Mouse (Mus musculus): ENCODE measurements around the gene Ttc8. TPM values are rescaled to one million over a fixed set of nuclear protein-coding genes. Genes with fewer than 3 reads are reported as not detected.
A peak's percentile ranks its signal among the peaks of the same experiment; 100 is the strongest.

Ttc8 gene
- polyA plus RNA-seq, 1 experiment from 2014 or later, result 34.9 TPM

- peak overlapping the region; percentile 71 for H3K27ac ChIP-seq (ENCODE audit: low read depth, low read length)
These were observed 71.4 kb downstream of the Ttc8 start for GRCm38 (mm10) chr12:98991830-98992216.

GRCm38 (mm10) chr12:98993736-98994135 lies 73.4 kb downstream of the Ttc8 start:
- no peak overlapping the region for H3K9ac ChIP-seq (ENCODE audit: low read depth, low read length)
- H3K4me2 ChIP-seq (ENCODE audit: low read length), result no peak overlapping the region
- no peaks in the 10 kb centered on the region for H3K27me3 ChIP-seq (replicated peaks; ENCODE audit: control insufficient read depth, insufficient read depth, low read length)
- no peak overlapping the region for H3K27ac ChIP-seq (ENCODE audit: low read depth, low read length)
- ATAC-seq, result no peak
- no peaks in the 10 kb centered on the region for H3K36me3 ChIP-seq (ENCODE audit: control insufficient read depth, insufficient read depth, low read length)
- no peaks in the 10 kb centered on the region for H3K9me3 ChIP-seq (ENCODE audit: control insufficient read depth, low read length)
- H3K4me3 ChIP-seq (ENCODE audit: low read length), result no peak overlapping the region
- WGBS, result 91% methylated on average over 2 of the region's 2 CpGs
- H3K4me1 ChIP-seq (ENCODE audit: control insufficient read depth, insufficient read depth, low read depth, low read length), result peaks cover 4% of the 10 kb centered on the region

More at GRCm38 (mm10) chr12:98991830-98992216, 71.4 kb downstream of the Ttc8 start:
- Histone ChIP-seq H3K4me3 (ENCODE audit: low read length) (no peak overlapping the region), H3K36me3 (ENCODE audit: control insufficient read depth, insufficient read depth, low read length) (no peaks in the 10 kb centered on the region), H3K9ac (ENCODE audit: low read depth, low read length) (no peak overlapping the region), H3K4me2 (ENCODE audit: low read length) (no peak overlapping the region), H3K4me1 (ENCODE audit: control insufficient read depth, insufficient read depth, low read depth, low read length) (peaks cover 4% of the 10 kb centered on the region), H3K27me3 (replicated peaks; ENCODE audit: control insufficient read depth, insufficient read depth, low read length) (no peaks in the 10 kb centered on the region), H3K9me3 (ENCODE audit: control insufficient read depth, low read length) (no peaks in the 10 kb centered on the region)
- WGBS, result 49% methylated on average over 3 of the region's 3 CpGs
- peak; percentile 70 for ATAC-seq

GRCm38 (mm10) chr12:98994366-98994765 lies 74.0 kb downstream of the Ttc8 start:
- no peak overlapping the region for H3K4me3 ChIP-seq (ENCODE audit: low read length)
- no peak overlapping the region for H3K27ac ChIP-seq (ENCODE audit: low read depth, low read length)
- ATAC-seq, result no peak
- 79% methylated on average over 3 of the region's 3 CpGs for WGBS
- no peaks in the 10 kb centered on the region for H3K9me3 ChIP-seq (ENCODE audit: control insufficient read depth, low read length)
- no peaks in the 10 kb centered on the region for H3K27me3 ChIP-seq (replicated peaks; ENCODE audit: control insufficient read depth, insufficient read depth, low read length)
- H3K4me2 ChIP-seq (ENCODE audit: low read length), result no peak overlapping the region
- H3K4me1 ChIP-seq (ENCODE audit: control insufficient read depth, insufficient read depth, low read depth, low read length), result peaks cover 4% of the 10 kb centered on the region
- no peak overlapping the region for H3K9ac ChIP-seq (ENCODE audit: low read depth, low read length)
- no peaks in the 10 kb centered on the region for H3K36me3 ChIP-seq (ENCODE audit: control insufficient read depth, insufficient read depth, low read length)

- Histone ChIP-seq H3K4me2 (ENCODE audit: low read length) (no peak overlapping the region), H3K9ac (ENCODE audit: low read depth, low read length) (no peak overlapping the region), H3K36me3 (ENCODE audit: control insufficient read depth, insufficient read depth, low read length) (no peaks in the 10 kb centered on the region), H3K4me1 (ENCODE audit: control insufficient read depth, insufficient read depth, low read depth, low read length) (peaks cover 4% of the 10 kb centered on the region), H3K4me3 (ENCODE audit: low read length) (no peak overlapping the region), H3K27ac (ENCODE audit: low read depth, low read length) (no peak overlapping the region), H3K27me3 (replicated peaks; ENCODE audit: control insufficient read depth, insufficient read depth, low read length) (no peaks in the 10 kb centered on the region), H3K9me3 (ENCODE audit: control insufficient read depth, low read length) (no peaks in the 10 kb centered on the region)
- ATAC-seq, result no peak
- 84% methylated on average over 1 of the region's 1 CpGs for WGBS
These were observed 75.5 kb downstream of the Ttc8 start for GRCm38 (mm10) chr12:98995881-98996280.

GRCm38 (mm10) chr12:98996581-98996988 lies 76.2 kb downstream of the Ttc8 start:
- no peak for ATAC-seq
- Histone ChIP-seq H3K4me3 (ENCODE audit: low read length) (no peak overlapping the region), H3K27me3 (replicated peaks; ENCODE audit: control insufficient read depth, insufficient read depth, low read length) (no peaks in the 10 kb centered on the region), H3K4me2 (ENCODE audit: low read length) (no peak overlapping the region), H3K9ac (ENCODE audit: low read depth, low read length) (no peak overlapping the region), H3K9me3 (ENCODE audit: control insufficient read depth, low read length) (no peaks in the 10 kb centered on the region), H3K27ac (ENCODE audit: low read depth, low read length) (no peak overlapping the region), H3K4me1 (ENCODE audit: control insufficient read depth, insufficient read depth, low read depth, low read length) (no peaks in the 10 kb centered on the region; the same call in 1 of the 2 replicates), H3K36me3 (ENCODE audit: control insufficient read depth, insufficient read depth, low read length) (no peaks in the 10 kb centered on the region)
- WGBS, result 30% methylated on average over 6 of the region's 6 CpGs

GRCm38 (mm10) chr12:98997046-98997445 lies 76.7 kb downstream of the Ttc8 start:
- Histone ChIP-seq H3K27ac (ENCODE audit: low read depth, low read length) (no peak overlapping the region), H3K27me3 (replicated peaks; ENCODE audit: control insufficient read depth, insufficient read depth, low read length) (no peaks in the 10 kb centered on the region), H3K9ac (ENCODE audit: low read depth, low read length) (no peak overlapping the region), H3K4me3 (ENCODE audit: low read length) (no peak overlapping the region), H3K9me3 (ENCODE audit: control insufficient read depth, low read length) (no peaks in the 10 kb centered on the region), H3K4me1 (ENCODE audit: control insufficient read depth, insufficient read depth, low read depth, low read length) (no peaks in the 10 kb centered on the region; the same call in 1 of the 2 replicates), H3K36me3 (ENCODE audit: control insufficient read depth, insufficient read depth, low read length) (no peaks in the 10 kb centered on the region), H3K4me2 (ENCODE audit: low read length) (no peak overlapping the region)
- WGBS, result 90% methylated on average over 5 of the region's 5 CpGs
- ATAC-seq, result no peak

- WGBS, result 88% methylated on average over 10 of the region's 10 CpGs
- H3K4me3 ChIP-seq (ENCODE audit: low read length), result no peak overlapping the region
- ATAC-seq, result no peak
- no peak overlapping the region for H3K4me2 ChIP-seq (ENCODE audit: low read length)
- H3K4me1 ChIP-seq (ENCODE audit: control insufficient read depth, insufficient read depth, low read depth, low read length), result no peaks in the 10 kb centered on the region; the same call in 1 of the 2 replicates
- H3K9me3 ChIP-seq (ENCODE audit: control insufficient read depth, low read length), result no peaks in the 10 kb centered on the region
- H3K9ac ChIP-seq (ENCODE audit: low read depth, low read length), result no peak overlapping the region
- no peak overlapping the region for H3K27ac ChIP-seq (ENCODE audit: low read depth, low read length)
- no peaks in the 10 kb centered on the region for H3K27me3 ChIP-seq (replicated peaks; ENCODE audit: control insufficient read depth, insufficient read depth, low read length)
- H3K36me3 ChIP-seq (ENCODE audit: control insufficient read depth, insufficient read depth, low read length), result no peaks in the 10 kb centered on the region
These were observed 78.5 kb downstream of the Ttc8 start for GRCm38 (mm10) chr12:98998662-98999428.

- Histone ChIP-seq H3K4me3 (ENCODE audit: low read length) (no peak overlapping the region), H3K27me3 (replicated peaks; ENCODE audit: control insufficient read depth, insufficient read depth, low read length) (no peaks in the 10 kb centered on the region), H3K9me3 (ENCODE audit: control insufficient read depth, low read length) (no peaks in the 10 kb centered on the region), H3K9ac (ENCODE audit: low read depth, low read length) (no peak overlapping the region), H3K4me2 (ENCODE audit: low read length) (no peak overlapping the region), H3K4me1 (ENCODE audit: control insufficient read depth, insufficient read depth, low read depth, low read length) (no peaks in the 10 kb centered on the region; the same call in 1 of the 2 replicates), H3K27ac (ENCODE audit: low read depth, low read length) (no peak overlapping the region), H3K36me3 (ENCODE audit: control insufficient read depth, insufficient read depth, low read length) (no peaks in the 10 kb centered on the region)
- 82% methylated on average over 2 of the region's 2 CpGs for WGBS
- no peak for ATAC-seq
These were observed 79.9 kb downstream of the Ttc8 start for GRCm38 (mm10) chr12:99000310-99000709.

- Histone ChIP-seq H3K4me1 (ENCODE audit: control insufficient read depth, insufficient read depth, low read depth, low read length) (no peaks in the 10 kb centered on the region), H3K9me3 (ENCODE audit: control insufficient read depth, low read length) (no peaks in the 10 kb centered on the region), H3K27me3 (replicated peaks; ENCODE audit: control insufficient read depth, insufficient read depth, low read length) (no peaks in the 10 kb centered on the region), H3K4me2 (ENCODE audit: low read length) (no peak overlapping the region), H3K27ac (ENCODE audit: low read depth, low read length) (no peak overlapping the region), H3K36me3 (ENCODE audit: control insufficient read depth, insufficient read depth, low read length) (no peaks in the 10 kb centered on the region), H3K9ac (ENCODE audit: low read depth, low read length) (no peak overlapping the region), H3K4me3 (ENCODE audit: low read length) (no peak overlapping the region)
- ATAC-seq, result no peak
- WGBS, result 83% methylated on average over 4 of the region's 4 CpGs
These were observed 82.7 kb downstream of the Ttc8 start for GRCm38 (mm10) chr12:99003046-99003445.
